Mouse (Mus musculus): Measurements from ENCODE around the gene Cars. TPM values are rescaled to one million over a fixed set of nuclear protein-coding genes. Genes with fewer than 3 reads are reported as not detected.
"Not testable (repeated sequence)": the region's sequence is repeated elsewhere in the genome, so short reads cannot be mapped to it uniquely, and the experiment has no call there.

The Cars gene
- 27.9 and 30.6 TPM in 2 replicates for polyA plus RNA-seq (2014; fragmentation: Nextera tagmentation; extraction: Ambion mirVana)

GRCm38 (mm10) chr7:143599428-143600230, at the start of gene Cars:
Cars (minus strand) TSS chr7:143600090.
- peak within 1 kb of the TSS; percentile 88 for H3K9ac ChIP-seq (ENCODE audit: low read depth, low read length)
- H3K27ac ChIP-seq (ENCODE audit: low read depth, low read length) = peak within 1 kb of the TSS; percentile 35; the same call in 1 of the 2 replicates
- H3K36me3 ChIP-seq (ENCODE audit: control insufficient read depth, insufficient read depth, low read length) = no peaks in the 10 kb centered on the region
- no peaks in the 10 kb centered on the region for H3K9me3 ChIP-seq (replicated peaks; ENCODE audit: control insufficient read depth, low read length)
- H3K4me3 ChIP-seq (ENCODE audit: low read depth, low read length) = peak within 1 kb of the TSS; percentile 91
- H3K4me1 ChIP-seq (ENCODE audit: control insufficient read depth, insufficient read depth, low read length) = peaks cover 9% of the 10 kb centered on the region
- WGBS (ENCODE audit: insufficient replicate concordance) = 1% methylated on average over 35 of the region's 35 CpGs
- H3K4me2 ChIP-seq = peak within 1 kb of the TSS; percentile 95
- peak; percentile 95 for ATAC-seq (replicated peaks; ENCODE audit: insufficient number of reproducible peaks, low FRiP score, low TSS enrichment)
- H3K27me3 ChIP-seq (ENCODE audit: control insufficient read depth, insufficient read depth, low read length) = no peaks in the 10 kb centered on the region

GRCm38 (mm10) chr7:143649034-143649768, 49.3 kb upstream of the Cars start, which contains the start of gene Tnfrsf22:
Tnfrsf22 (minus strand) TSS chr7:143649661.
- H3K4me2 ChIP-seq = peak within 1 kb of the TSS; percentile 95
- no peaks in the 10 kb centered on the region for H3K9me3 ChIP-seq (replicated peaks; ENCODE audit: control insufficient read depth, low read length)
- no peak within 1 kb of the TSS for H3K27ac ChIP-seq (ENCODE audit: low read depth, low read length)
- H3K4me3 ChIP-seq (ENCODE audit: low read depth, low read length) = peak within 1 kb of the TSS; percentile 69
- H3K36me3 ChIP-seq (ENCODE audit: control insufficient read depth, insufficient read depth, low read length) = no peaks in the 10 kb centered on the region
- no peaks in the 10 kb centered on the region for H3K27me3 ChIP-seq (ENCODE audit: control insufficient read depth, insufficient read depth, low read length)
- ATAC-seq (replicated peaks; ENCODE audit: insufficient number of reproducible peaks, low FRiP score, low TSS enrichment) = peak; percentile 84; the same call in 1 of the 2 replicates
- no peaks in the 10 kb centered on the region for H3K4me1 ChIP-seq (ENCODE audit: control insufficient read depth, insufficient read depth, low read length)
- 4% methylated on average over 39 of the region's 39 CpGs for WGBS (ENCODE audit: insufficient replicate concordance)
- peak within 1 kb of the TSS; percentile 63 for H3K9ac ChIP-seq (ENCODE audit: low read depth, low read length)

- H3K9ac ChIP-seq (ENCODE audit: low read depth, low read length); H3K4me2 ChIP-seq; H3K4me3 ChIP-seq (ENCODE audit: low read depth, low read length); H3K27ac ChIP-seq (ENCODE audit: low read depth, low read length); H3K9me3 ChIP-seq (replicated peaks; ENCODE audit: control insufficient read depth, low read length); ATAC-seq (replicated peaks; ENCODE audit: insufficient number of reproducible peaks, low FRiP score, low TSS enrichment); H3K36me3 ChIP-seq (ENCODE audit: control insufficient read depth, insufficient read depth, low read length); H3K27me3 ChIP-seq (ENCODE audit: control insufficient read depth, insufficient read depth, low read length); H3K4me1 ChIP-seq (ENCODE audit: control insufficient read depth, insufficient read depth, low read length): not testable (repeated sequence)
- WGBS (ENCODE audit: insufficient replicate concordance) = 66% methylated on average over 2 of the region's 2 CpGs
Measured at GRCm38 (mm10) chr7:143643949-143644348, 44.1 kb upstream of the Cars start.

- no peaks in the 10 kb centered on the region for H3K9me3 ChIP-seq (replicated peaks; ENCODE audit: control insufficient read depth, low read length)
- H3K4me1 ChIP-seq (ENCODE audit: control insufficient read depth, insufficient read depth, low read length) = no peaks in the 10 kb centered on the region
- H3K4me2 ChIP-seq = no peak overlapping the region
- WGBS (ENCODE audit: insufficient replicate concordance) = 88% methylated on average over 1 of the region's 1 CpGs
- H3K36me3 ChIP-seq (ENCODE audit: control insufficient read depth, insufficient read depth, low read length) = no peaks in the 10 kb centered on the region
- no peaks in the 10 kb centered on the region for H3K27me3 ChIP-seq (ENCODE audit: control insufficient read depth, insufficient read depth, low read length)
- no peak overlapping the region for H3K9ac ChIP-seq (ENCODE audit: low read depth, low read length)
- H3K27ac ChIP-seq (ENCODE audit: low read depth, low read length) = no peak overlapping the region
- no peak for ATAC-seq (replicated peaks; ENCODE audit: insufficient number of reproducible peaks, low FRiP score, low TSS enrichment)
- no peak overlapping the region for H3K4me3 ChIP-seq (ENCODE audit: low read depth, low read length)
Measured at GRCm38 (mm10) chr7:143636674-143637073, 36.8 kb upstream of the Cars start.

GRCm38 (mm10) chr7:143631503-143631902, 31.6 kb upstream of the Cars start:
- no peak for ATAC-seq (replicated peaks; ENCODE audit: insufficient number of reproducible peaks, low FRiP score, low TSS enrichment)
- Histone ChIP-seq H3K27me3 (ENCODE audit: control insufficient read depth, insufficient read depth, low read length) (no peaks in the 10 kb centered on the region), H3K36me3 (ENCODE audit: control insufficient read depth, insufficient read depth, low read length) (no peaks in the 10 kb centered on the region), H3K9me3 (replicated peaks; ENCODE audit: control insufficient read depth, low read length) (no peaks in the 10 kb centered on the region), H3K9ac (ENCODE audit: low read depth, low read length) (no peak overlapping the region), H3K4me2 (no peak overlapping the region), H3K27ac (ENCODE audit: low read depth, low read length) (no peak overlapping the region), H3K4me3 (ENCODE audit: low read depth, low read length) (no peak overlapping the region), H3K4me1 (ENCODE audit: control insufficient read depth, insufficient read depth, low read length) (no peaks in the 10 kb centered on the region)
- 49% methylated on average over 2 of the region's 2 CpGs for WGBS (ENCODE audit: insufficient replicate concordance)

GRCm38 (mm10) chr7:143629501-143629900, 29.6 kb upstream of the Cars start:
- Histone ChIP-seq H3K9ac (ENCODE audit: low read depth, low read length) (no peak overlapping the region), H3K4me2 (no peak overlapping the region), H3K9me3 (replicated peaks; ENCODE audit: control insufficient read depth, low read length) (no peaks in the 10 kb centered on the region), H3K4me3 (ENCODE audit: low read depth, low read length) (no peak overlapping the region), H3K27ac (ENCODE audit: low read depth, low read length) (no peak overlapping the region), H3K4me1 (ENCODE audit: control insufficient read depth, insufficient read depth, low read length) (no peaks in the 10 kb centered on the region), H3K36me3 (ENCODE audit: control insufficient read depth, insufficient read depth, low read length) (no peaks in the 10 kb centered on the region), H3K27me3 (ENCODE audit: control insufficient read depth, insufficient read depth, low read length) (no peaks in the 10 kb centered on the region)
- 50% methylated on average over 1 of the region's 1 CpGs for WGBS (ENCODE audit: insufficient replicate concordance)
- ATAC-seq (replicated peaks; ENCODE audit: insufficient number of reproducible peaks, low FRiP score, low TSS enrichment) = no peak

- no peak for ATAC-seq (replicated peaks; ENCODE audit: insufficient number of reproducible peaks, low FRiP score, low TSS enrichment)
- 83% methylated on average over 1 of the region's 1 CpGs for WGBS (ENCODE audit: insufficient replicate concordance)
- Histone ChIP-seq H3K4me2 (no peak within 1 kb of the TSS), H3K4me1 (ENCODE audit: control insufficient read depth, insufficient read depth, low read length) (no peaks in the 10 kb centered on the region), H3K9ac (ENCODE audit: low read depth, low read length) (no peak within 1 kb of the TSS), H3K27me3 (ENCODE audit: control insufficient read depth, insufficient read depth, low read length) (no peaks in the 10 kb centered on the region), H3K4me3 (ENCODE audit: low read depth, low read length) (no peak within 1 kb of the TSS), H3K27ac (ENCODE audit: low read depth, low read length) (no peak within 1 kb of the TSS), H3K9me3 (replicated peaks; ENCODE audit: control insufficient read depth, low read length) (no peaks in the 10 kb centered on the region), H3K36me3 (ENCODE audit: control insufficient read depth, insufficient read depth, low read length) (no peaks in the 10 kb centered on the region)
Measured at GRCm38 (mm10) chr7:143628540-143628939, 28.6 kb upstream of the Cars start, which contains the start of gene Tnfrsf26. Tnfrsf26 (minus strand) TSS chr7:143628722.

- Histone ChIP-seq H3K27me3 (ENCODE audit: control insufficient read depth, insufficient read depth, low read length) (no peaks in the 10 kb centered on the region), H3K27ac (ENCODE audit: low read depth, low read length) (no peak overlapping the region), H3K36me3 (ENCODE audit: control insufficient read depth, insufficient read depth, low read length) (no peaks in the 10 kb centered on the region), H3K4me3 (ENCODE audit: low read depth, low read length) (no peak overlapping the region), H3K4me1 (ENCODE audit: control insufficient read depth, insufficient read depth, low read length) (no peaks in the 10 kb centered on the region), H3K9ac (ENCODE audit: low read depth, low read length) (no peak overlapping the region), H3K4me2 (no peak overlapping the region), H3K9me3 (replicated peaks; ENCODE audit: control insufficient read depth, low read length) (no peaks in the 10 kb centered on the region)
- WGBS (ENCODE audit: insufficient replicate concordance) = 42% methylated on average over 10 of the region's 10 CpGs
- ATAC-seq (replicated peaks; ENCODE audit: insufficient number of reproducible peaks, low FRiP score, low TSS enrichment) = no peak
Measured at GRCm38 (mm10) chr7:143627555-143628286, 27.8 kb upstream of the Cars start.
